Mouse (Mus musculus) lung, adult 10 weeks (tissue): Measurements from ENCODE around the gene C1qtnf3. TPM values are rescaled to one million over a fixed set of nuclear protein-coding genes. Genes with fewer than 3 reads are reported as not detected.

Experiments
- polyA plus RNA-seq: library from polyadenylated mRNA; stranded (reverse); fragments of 350-450 nt; fragmentation: Illumina TruSeq; extraction: RNeasy Lipid Tissue Mini Kit (QIAGEN cat#74804); gene quantifications from one replicate; pipeline ENCODE4 v1.2.3, GENCODE M21; 2014; ENCODE audit warnings: low read depth, low replicate concordance; ENCODE audit not compliant: insufficient read depth

C1qtnf3 gene
- polyA plus RNA-seq: 1.2 TPM

DNA sequence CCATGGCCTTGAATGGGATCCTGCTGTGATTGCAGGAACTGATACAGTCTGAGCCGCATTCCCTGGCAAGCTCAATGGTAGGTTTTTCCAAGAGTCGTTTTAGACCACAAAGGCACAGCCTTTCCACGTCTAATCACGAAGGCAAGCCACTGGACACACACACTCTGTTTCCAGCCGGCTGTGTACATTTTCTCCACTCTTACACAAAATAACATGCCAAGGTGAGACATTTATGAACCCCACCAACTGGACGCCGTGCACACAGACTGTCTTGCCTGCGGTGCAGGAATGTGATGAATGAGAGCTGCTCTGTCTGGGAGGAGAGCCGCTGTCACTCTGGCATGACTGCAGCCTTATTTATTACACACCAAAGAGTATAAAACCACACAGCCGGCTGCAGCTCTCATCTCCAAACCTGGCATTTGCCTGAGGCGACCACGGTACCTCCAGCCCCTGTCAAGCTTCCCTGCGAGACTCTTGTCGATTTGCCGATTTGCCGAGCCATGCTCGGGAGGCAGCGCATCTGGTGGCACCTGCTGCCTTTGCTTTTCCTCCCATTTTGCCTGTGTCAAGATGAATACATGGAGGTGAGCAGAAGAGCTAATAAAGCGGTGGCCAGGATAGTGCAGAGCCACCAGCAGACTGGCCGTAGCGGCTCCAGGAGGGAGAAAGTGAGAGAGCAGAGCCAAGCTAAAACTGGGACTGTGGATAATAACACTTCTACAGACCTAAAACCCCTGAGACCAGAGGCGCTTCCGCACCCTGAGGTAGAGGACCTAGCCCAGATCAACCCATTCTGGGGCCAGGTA, at the start of gene C1qtnf3:
C1qtnf3 (plus strand) TSS at position 382 of the 809 bp plus-strand sequence.

DNA sequence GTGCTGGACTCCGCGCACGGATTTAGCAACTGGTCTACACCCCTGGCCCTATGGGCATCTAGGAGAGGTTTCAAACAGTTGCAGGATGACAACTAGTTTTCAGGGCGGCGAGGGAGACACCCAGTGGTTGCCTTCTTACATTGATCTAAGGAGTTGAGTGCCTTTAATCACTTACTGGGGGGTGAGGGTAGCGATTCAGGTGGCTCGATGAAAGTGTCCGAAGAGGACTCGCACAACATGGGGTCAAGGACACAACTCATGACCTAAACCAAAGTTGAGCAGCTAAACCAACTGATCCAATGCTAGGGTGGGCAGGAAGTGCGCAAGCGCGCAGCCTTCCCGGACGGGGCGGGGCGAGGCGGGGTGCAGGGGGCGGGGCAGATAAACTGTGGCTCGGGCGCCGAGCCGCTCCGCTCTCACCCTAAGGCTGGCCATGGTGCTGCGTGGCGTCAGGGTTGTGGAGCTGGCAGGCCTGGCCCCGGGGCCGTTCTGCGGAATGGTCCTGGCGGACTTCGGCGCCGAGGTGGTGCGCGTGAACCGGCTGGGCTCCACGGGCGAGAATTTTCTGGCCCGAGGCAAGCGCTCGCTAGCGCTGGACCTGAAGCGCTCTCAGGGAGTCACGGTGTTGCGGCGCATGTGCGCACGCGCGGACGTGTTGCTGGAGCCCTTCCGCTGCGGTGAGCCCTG, 29.4 kb downstream of the C1qtnf3 start, which contains the start of gene Amacr:
Amacr (plus strand) TSS at position 380 of the 687 bp plus-strand sequence.

DNA sequence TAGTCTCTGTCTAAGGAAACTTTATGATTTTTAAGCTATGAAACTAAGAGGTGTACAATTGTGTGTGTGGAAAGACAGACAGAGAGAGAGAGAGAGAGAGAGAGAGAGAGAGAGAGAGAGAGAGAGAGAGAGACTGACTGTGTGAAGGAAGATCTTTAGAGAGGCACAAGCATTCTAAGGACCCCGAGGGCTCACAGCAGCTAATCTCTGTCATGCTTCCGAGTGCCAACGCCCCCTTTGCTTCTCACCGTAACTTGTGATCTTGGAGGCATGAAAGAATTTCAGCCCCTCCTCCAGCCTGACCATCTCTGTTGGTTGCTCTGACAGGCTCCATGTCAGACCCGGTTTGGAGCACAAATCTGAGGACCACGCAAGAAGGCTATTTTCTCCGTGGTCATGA, 48.3 kb downstream of the C1qtnf3 start, which contains the start of gene Slc45a2:
Slc45a2 (plus strand) TSS at position 301 of the 400 bp plus-strand sequence.

Other genes with a start within 250 kb of the C1qtnf3 start
- 22.7 TPM for gene Rai14, start 237.7 kb upstream of the C1qtnf3 start, polyA plus RNA-seq
- gene Amacr, start 29.4 kb downstream of the C1qtnf3 start, polyA plus RNA-seq: 9.2 TPM
- gene Slc45a2, start 48.4 kb downstream of the C1qtnf3 start, polyA plus RNA-seq: not detected
- gene Rxfp3, start 85.7 kb downstream of the C1qtnf3 start, polyA plus RNA-seq: not detected
- gene Adamts12, start 112.5 kb downstream of the C1qtnf3 start, polyA plus RNA-seq: 0.38 TPM